8 mouse cellular contexts compared by ENCODE assay signal in the genomic region with DNA sequence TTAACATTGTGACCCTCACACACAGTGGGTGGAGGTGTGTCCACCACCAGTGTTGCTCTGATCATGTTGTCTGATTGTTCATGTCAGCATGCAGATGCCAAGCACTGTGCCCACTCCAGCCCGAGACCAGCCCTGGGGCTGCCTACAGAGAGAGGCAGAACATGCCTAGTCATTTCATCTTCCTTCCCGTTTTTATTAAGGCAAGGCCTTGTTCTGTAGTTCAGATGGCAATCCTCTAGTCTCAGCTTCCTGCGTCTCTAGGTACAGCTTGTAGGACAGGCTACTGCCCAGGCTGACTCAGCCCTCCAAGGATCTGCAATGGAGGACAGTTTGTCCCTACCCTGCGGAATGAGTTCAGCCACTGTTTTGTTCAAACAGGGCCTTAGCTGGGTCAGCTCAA. TPM values are rescaled to one million over a fixed set of nuclear protein-coding genes. Genes with fewer than 3 reads are reported as not detected.
DNase-seq lines count a peak whose midpoint lies in the region; ATAC-seq and TF ChIP-seq lines count a peak whose summit lies in the region.

No protein-coding gene starts in this region.

- no peak for DNase-seq in cerebellum, postnatal 36 days
- peak; percentile 3 for DNase-seq in G1E (ENCODE audit: low spot score)
- DNase-seq in forebrain, embryonic 11.5 days (ENCODE audit: low spot score): peak; percentile 67
- peak; percentile 4 for DNase-seq in induced T-regulatory cell, adult 2 months (ENCODE audit: low read depth)
- no peak for DNase-seq in thymus, postnatal 4 days
- DNase-seq in layer of hippocampus, postnatal 25 days (ENCODE audit: extremely low spot score in 1 of 2, low spot score in 1 of 2): no peak

- peaks cover 3% of the 10 kb centered on the region; the same call in 1 of the 2 replicates for H3K27me3 ChIP-seq in G1E (ENCODE audit: insufficient read depth, low read length)
- H3K27me3 ChIP-seq in forebrain, embryonic 11.5 days (ENCODE audit: control insufficient read depth, insufficient read depth, low read length): peaks cover 50% of the 10 kb centered on the region

- ATAC-seq in cerebellum, adult (ENCODE audit: insufficient number of reproducible peaks, low FRiP score, low TSS enrichment): peak; percentile 71
- ATAC-seq in G1E (ENCODE audit: extremely low read depth, insufficient number of reproducible peaks, low FRiP score, poor library complexity, severe bottlenecking): 0 out of 2 replicates have a peak, but pooled peaks have one; percentile 29
- ATAC-seq in forebrain, embryonic 11.5 days (replicated peaks; ENCODE audit: low FRiP score): peak; percentile 78
- ATAC-seq in megakaryocyte progenitor cell, adult 5-6 weeks (replicated peaks; ENCODE audit: poor library complexity): peak; percentile 82

- TF ChIP-seq CTCF in G1E (IDR thresholded peaks at IDR 0.05; ENCODE audit: low read depth, low read length): no peak

- no peak overlapping the region for H3K4me3 ChIP-seq in G1E (ENCODE audit: low read depth, low read length)
- no peak overlapping the region for H3K4me3 ChIP-seq in forebrain, embryonic 11.5 days (ENCODE audit: low read depth, low read length)

- H3K4me2 ChIP-seq in forebrain, embryonic 11.5 days (ENCODE audit: low read depth, low read length, severe bottlenecking): no peak overlapping the region

- no peak overlapping the region for H3K9ac ChIP-seq in forebrain, embryonic 11.5 days (ENCODE audit: low read length)

- 20% methylated on average over 4 of the region's 4 CpGs for WGBS in forebrain, embryonic 11.5 days

- H3K27ac ChIP-seq in forebrain, embryonic 11.5 days (ENCODE audit: low read depth, low read length): no peak overlapping the region

- peaks cover 10% of the 10 kb centered on the region for H3K4me1 ChIP-seq in G1E (ENCODE audit: insufficient read depth, low read depth, low read length)
- no peaks in the 10 kb centered on the region; the same call in 1 of the 2 replicates for H3K4me1 ChIP-seq in forebrain, embryonic 11.5 days (replicated peaks; ENCODE audit: control insufficient read depth, insufficient read depth, low read length)

- peaks cover 5% of the 10 kb centered on the region for H3K9me3 ChIP-seq in G1E (replicated peaks)
- no peaks in the 10 kb centered on the region; the same call in 1 of the 2 replicates for H3K9me3 ChIP-seq in forebrain, embryonic 11.5 days (ENCODE audit: control insufficient read depth, low read length)

- H3K36me3 ChIP-seq in G1E (replicated peaks): no peaks in the 10 kb centered on the region
- H3K36me3 ChIP-seq in forebrain, embryonic 11.5 days (ENCODE audit: control insufficient read depth, insufficient read depth, low read length): no peaks in the 10 kb centered on the region

RNA-seq across cellular contexts. Expression of a gene that starts 13.0 kb away (rescaled TPM):
- total RNA-seq in G1E (2014; fragmentation: Nextera tagmentation) (not detected in 2 replicates), G1E (2017) (0.06 and 0.11 TPM in 2 replicates)
- not detected in 2 replicates for polyA plus RNA-seq in G1E (2012)
- polyA plus RNA-seq in forebrain, embryonic 11.5 days (2014; fragmentation: Nextera tagmentation; extraction: Ambion mirVana): not detected in 2 replicates
- not detected in 2 replicates for total RNA-seq in megakaryocyte progenitor cell, adult 5-6 weeks (2015)
- total RNA-seq in megakaryocyte progenitor cell, adult 5-6 weeks (2017): not detected in 2 replicates
- total RNA-seq in layer of hippocampus, postnatal 25 days (2021): under 1 TPM in 1 of 2 experiments, not detected in 1; 0.19 TPM

RNA-seq across cellular contexts. Expression of a gene that starts 51.7 kb away (rescaled TPM):
- not detected in 2 replicates for total RNA-seq in G1E (2014; fragmentation: Nextera tagmentation)
- 0.05 and 0.06 TPM in 2 replicates for total RNA-seq in G1E (2017)
- not detected in 2 replicates for polyA plus RNA-seq in G1E (2012)
- 0.92 and 1.1 TPM in 2 replicates for polyA plus RNA-seq in forebrain, embryonic 11.5 days (2014; fragmentation: Nextera tagmentation; extraction: Ambion mirVana)
- not detected in 2 replicates for total RNA-seq in megakaryocyte progenitor cell, adult 5-6 weeks (2015)
- not detected in 2 replicates for total RNA-seq in megakaryocyte progenitor cell, adult 5-6 weeks (2017)
- total RNA-seq in layer of hippocampus, postnatal 25 days (2021): 10 to 100 TPM; 50.5 to 50.6 TPM

Comparison
In these comparisons a context has a peak if more than half of its experiments do, and no peak if none do; other contexts are left out.
1. ATAC-seq: peak in every context shown above with its lines; median percentile 82 in megakaryocyte progenitor cell, adult 5-6 weeks; 78 in forebrain, embryonic 11.5 days; 71 in cerebellum, adult; 29 in G1E.
2. DNase-seq: peak in G1E (single experiment), forebrain, embryonic 11.5 days (single experiment) and induced T-regulatory cell, adult 2 months (single experiment); none in cerebellum, postnatal 36 days (0 of 2), thymus, postnatal 4 days (single experiment) and layer of hippocampus, postnatal 25 days (0 of 2).
3. RNA of a gene that starts 51.7 kb away (total RNA-seq): 50.5 to 50.6 TPM in layer of hippocampus, postnatal 25 days; 0.05 to 0.06 TPM in G1E and not detected in megakaryocyte progenitor cell, adult 5-6 weeks; every median in the first group is over 10 times any median in the second.